Mouse (Mus musculus) ES-Bruce4 (cell line): ENCODE data around the gene Magi2. TPM values are rescaled to one million over a fixed set of nuclear protein-coding genes. Genes with fewer than 3 reads are reported as not detected.
A peak's percentile ranks its signal among the peaks of the same experiment; 100 is the strongest.

ENCODE experiments used
- H3K27ac ChIP-seq: 2 replicates; pipeline ENCODE4 v1.5.1; 2012; ENCODE audit warnings: low read length, inconsistent platforms; ENCODE audit not compliant: insufficient read depth
- H3K27me3 ChIP-seq: 2 replicates; pipeline ENCODE4 v1.6.1; 2012; ENCODE audit warnings: mild to moderate bottlenecking, low read length, inconsistent platforms; ENCODE audit not compliant: control insufficient read depth, poor library complexity, insufficient read depth, severe bottlenecking
- H3K36me3 ChIP-seq: 2 replicates; pipeline ENCODE4 v1.6.1; 2012; ENCODE audit warnings: inconsistent platforms, mild to moderate bottlenecking, low read length, moderate library complexity; ENCODE audit not compliant: control insufficient read depth, poor library complexity, insufficient read depth, severe bottlenecking
- H3K4me1 ChIP-seq: one replicate; pipeline ENCODE4 v1.8.1; 2011; ENCODE audit warnings: low read length; ENCODE audit not compliant: control insufficient read depth, insufficient read depth
- H3K4me3 ChIP-seq: 2 replicates; pipeline ENCODE4 v1.5.1; 2011; ENCODE audit warnings: low read depth, mild to moderate bottlenecking, low read length
- H3K9ac ChIP-seq: 2 replicates; pipeline ENCODE4 v1.6.1; 2012; ENCODE audit warnings: low read depth, mild to moderate bottlenecking, inconsistent platforms; ENCODE audit not compliant: poor library complexity, severe bottlenecking
- H3K9me3 ChIP-seq: replicated peaks from 2 replicates; pipeline ENCODE4 v1.6.1; 2012; ENCODE audit warnings: mild to moderate bottlenecking, low read length, inconsistent platforms; ENCODE audit not compliant: control insufficient read depth, poor library complexity, insufficient read depth, severe bottlenecking
- CTCF ChIP-seq: IDR thresholded peaks from one replicate; pipeline ENCODE4 v1.8.1; 2011; ENCODE audit warnings: low read depth, low read length
- EP300 ChIP-seq: IDR thresholded peaks from 2 replicates; pipeline ENCODE4 v1.6.1; 2011; ENCODE audit warnings: low read depth, low read length; ENCODE audit not compliant: insufficient read depth
- POLR2A ChIP-seq: IDR thresholded peaks from one replicate; pipeline ENCODE4 v1.8.1; 2011; ENCODE audit warnings: low read length; ENCODE audit not compliant: insufficient read depth
- polyA plus RNA-seq: library from polyadenylated mRNA; stranded (reverse); fragments of >200 nt; gene quantifications from 2 replicates; pipeline ENCODE4 v1.2.4, GENCODE M21; 2011; ENCODE audit warnings: low read depth; ENCODE audit not compliant: missing spikeins, insufficient read depth, insufficient read length

The Magi2 gene
- polyA plus RNA-seq, 1 experiment, result 1.8 TPM

DNA sequence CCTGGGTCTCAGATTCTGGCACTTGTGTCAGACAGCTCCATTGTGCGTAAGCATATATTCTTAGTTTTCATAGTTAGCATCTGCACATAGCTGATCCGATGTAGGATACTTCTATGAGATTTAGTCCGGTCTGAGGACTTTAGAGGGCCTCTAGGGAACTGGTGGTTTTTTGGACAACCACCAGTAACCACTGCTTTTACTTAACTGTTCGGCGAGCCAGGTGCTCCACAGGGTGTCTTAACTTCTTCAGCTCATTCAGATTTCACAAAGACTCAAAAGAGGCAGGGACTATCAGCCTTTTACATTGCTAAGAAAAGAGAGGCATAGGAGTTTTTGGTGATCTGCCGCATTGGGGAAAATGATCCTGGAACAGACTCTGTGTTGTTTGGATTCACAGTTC is 1453.1 kb downstream of the Magi2 start:
- Histone ChIP-seq H3K9me3 (no peaks in the 10 kb centered on the region), H3K36me3 (no peaks in the 10 kb centered on the region), H3K4me3 (no peak overlapping the region), H3K4me1 (peaks cover 5% of the 10 kb centered on the region), H3K27ac (no peak overlapping the region), H3K9ac (no peak overlapping the region), H3K27me3 (no peaks in the 10 kb centered on the region)
- TF ChIP-seq EP300, result no peak
- TF ChIP-seq CTCF, result no peak
- no peak for TF ChIP-seq POLR2A

DNA sequence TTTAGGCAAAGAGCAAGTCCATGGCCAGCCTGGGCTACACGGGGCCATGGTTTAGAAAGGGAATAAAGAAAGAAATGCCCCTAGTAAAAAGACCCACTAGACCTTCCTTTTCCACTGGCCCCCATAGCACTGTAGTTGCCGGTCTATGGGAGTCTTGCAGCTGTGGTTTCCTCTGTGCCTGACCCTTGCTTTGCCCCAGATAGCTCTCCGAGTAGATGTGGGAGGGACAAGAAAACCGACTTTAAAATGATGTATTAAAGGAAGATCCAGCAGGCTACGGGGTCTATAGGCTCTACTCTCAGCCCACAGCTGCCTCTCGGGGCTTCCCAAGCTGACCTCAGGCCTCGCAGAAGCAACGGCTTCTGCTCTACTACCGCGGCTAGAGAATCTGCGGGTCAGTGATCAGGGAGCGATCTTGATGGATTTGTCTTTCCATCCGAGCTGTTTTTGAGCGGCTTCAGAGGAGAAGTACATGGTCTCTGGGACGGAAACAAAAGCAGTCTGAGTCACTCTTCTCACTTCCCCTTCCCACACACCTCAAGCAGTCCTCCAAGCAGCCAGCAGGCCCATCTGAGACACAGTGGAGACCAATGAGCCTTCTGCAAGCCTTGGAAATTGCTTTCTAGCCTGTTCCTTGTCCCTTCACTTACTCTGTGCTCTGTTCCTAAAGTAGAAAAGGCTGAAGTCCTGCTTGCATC is 1454.1 kb downstream of the Magi2 start:
- no peak overlapping the region for H3K9ac ChIP-seq
- peaks cover 4% of the 10 kb centered on the region for H3K4me1 ChIP-seq
- no peaks in the 10 kb centered on the region for H3K9me3 ChIP-seq
- no peak overlapping the region for H3K4me3 ChIP-seq
- no peaks in the 10 kb centered on the region for H3K36me3 ChIP-seq
- no peaks in the 10 kb centered on the region for H3K27me3 ChIP-seq
- H3K27ac ChIP-seq, result no peak overlapping the region
- TF ChIP-seq POLR2A (no peak), CTCF (no peak), EP300 (no peak)

DNA sequence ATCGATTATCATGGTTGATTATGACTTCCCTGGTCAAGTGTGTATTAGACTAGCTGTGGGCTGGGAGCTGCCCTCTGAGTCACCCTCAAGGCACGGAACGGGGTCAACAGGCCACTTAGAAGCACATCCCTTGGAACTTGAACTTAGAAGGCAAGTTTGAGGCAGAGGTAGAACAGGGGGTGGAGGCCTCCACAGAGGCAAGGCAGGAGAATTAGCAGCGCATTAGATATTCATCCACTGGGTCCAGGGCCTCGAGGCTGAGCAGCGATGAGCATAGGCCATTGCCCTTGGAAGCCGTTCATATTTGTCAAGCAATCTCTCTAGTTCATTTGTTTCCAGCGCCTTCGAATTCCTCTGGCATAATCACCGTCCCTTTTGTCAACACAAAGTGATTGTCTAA is 1454.8 kb downstream of the Magi2 start:
- H3K27me3 ChIP-seq, result no peaks in the 10 kb centered on the region
- H3K27ac ChIP-seq, result no peak overlapping the region
- H3K4me1 ChIP-seq, result peaks cover 1% of the 10 kb centered on the region
- no peaks in the 10 kb centered on the region for H3K9me3 ChIP-seq
- no peak for TF ChIP-seq POLR2A
- no peak for TF ChIP-seq EP300
- TF ChIP-seq CTCF, result no peak
- H3K9ac ChIP-seq, result no peak overlapping the region
- no peak overlapping the region for H3K4me3 ChIP-seq
- H3K36me3 ChIP-seq, result no peaks in the 10 kb centered on the region

DNA sequence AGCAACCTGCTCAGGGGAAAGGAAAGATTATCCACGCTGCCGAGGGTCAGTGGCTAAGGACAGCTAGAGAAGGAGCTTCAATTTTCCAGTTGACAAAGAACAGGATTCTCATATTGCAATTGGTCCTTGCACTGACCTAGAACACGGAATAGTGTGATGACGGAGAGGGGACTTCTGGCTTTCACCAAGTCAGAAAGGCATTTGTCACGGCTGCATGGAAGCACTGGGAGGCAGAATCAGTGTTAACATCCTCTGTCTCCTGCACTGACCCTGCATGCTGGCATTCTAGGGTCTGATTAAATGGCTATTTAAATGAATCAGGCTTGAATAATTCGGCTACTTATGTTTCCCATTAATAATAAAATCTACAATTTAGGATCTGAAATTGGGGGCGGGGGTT is 1455.4 kb downstream of the Magi2 start:
- Histone ChIP-seq H3K9me3 (0 out of 2 replicates have a peak, but pooled peaks cover 1% of the 10 kb centered on the region), H3K36me3 (no peaks in the 10 kb centered on the region), H3K4me3 (no peak overlapping the region), H3K27ac (no peak overlapping the region), H3K4me1 (peaks cover 1% of the 10 kb centered on the region), H3K9ac (no peak overlapping the region), H3K27me3 (no peaks in the 10 kb centered on the region)
- TF ChIP-seq CTCF, result no peak
- no peak for TF ChIP-seq EP300
- TF ChIP-seq POLR2A, result no peak

DNA sequence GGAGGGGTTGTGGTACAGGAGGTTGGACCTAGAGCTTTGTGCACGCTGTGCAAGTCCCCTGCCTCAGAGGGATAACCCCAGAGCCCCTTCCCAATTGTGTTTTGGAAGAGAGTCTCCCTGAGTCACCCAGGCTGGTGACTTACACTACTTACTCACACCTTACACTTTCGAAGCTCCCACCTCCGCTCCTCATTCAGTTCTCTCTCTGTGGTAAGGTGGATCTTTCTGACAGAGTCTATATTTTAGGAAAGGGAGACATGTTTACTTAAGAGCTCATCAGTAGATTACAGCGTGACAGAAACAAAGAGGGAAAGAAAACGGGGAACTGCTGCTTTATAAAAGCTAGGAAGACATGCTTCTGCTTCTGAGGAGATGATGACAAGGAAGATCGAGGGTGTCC is 1457.3 kb downstream of the Magi2 start:
- H3K4me1 ChIP-seq, result peaks cover 1% of the 10 kb centered on the region

DNA sequence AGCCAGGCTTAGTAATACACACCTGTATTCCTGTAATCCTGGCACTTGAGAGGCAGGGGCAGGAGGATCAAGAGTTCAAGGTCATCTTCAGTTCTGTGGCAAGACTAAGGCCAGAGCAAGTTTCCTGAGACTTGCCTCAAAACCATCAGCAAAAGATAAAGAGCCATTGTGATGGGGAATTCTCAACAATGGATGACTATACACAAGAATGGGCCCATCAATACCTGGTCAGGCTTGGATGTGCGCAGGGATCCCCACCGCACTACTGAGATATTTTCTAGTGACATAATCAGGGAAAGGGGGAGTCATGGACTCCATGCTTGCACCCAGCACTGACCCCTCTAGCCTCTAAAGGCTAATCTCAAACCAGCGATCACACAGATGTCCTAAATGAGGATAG is 1465.4 kb downstream of the Magi2 start:
- Histone ChIP-seq H3K36me3 (no peaks in the 10 kb centered on the region; the same call in 1 of the 2 replicates), H3K4me1 (no peaks in the 10 kb centered on the region), H3K4me3 (no peak overlapping the region), H3K9me3 (peaks cover 51% of the 10 kb centered on the region), H3K9ac (no peak overlapping the region), H3K27me3 (no peaks in the 10 kb centered on the region), H3K27ac (peak overlapping the region; percentile 63; the same call in 1 of the 2 replicates)
- TF ChIP-seq EP300 (peak; percentile 72; the same call in 1 of the 2 replicates), CTCF (no peak)

More for the DNA sequence above, 1457.3 kb downstream of the Magi2 start:
- Histone ChIP-seq H3K36me3 (no peaks in the 10 kb centered on the region), H3K9ac (no peak overlapping the region), H3K27me3 (no peaks in the 10 kb centered on the region), H3K9me3 (peaks cover 5% of the 10 kb centered on the region), H3K27ac (no peak overlapping the region), H3K4me3 (no peak overlapping the region)
- TF ChIP-seq EP300 (no peak), CTCF (no peak), POLR2A (no peak)
